10 mouse cellular contexts compared by ENCODE assay signal in the genomic region with DNA sequence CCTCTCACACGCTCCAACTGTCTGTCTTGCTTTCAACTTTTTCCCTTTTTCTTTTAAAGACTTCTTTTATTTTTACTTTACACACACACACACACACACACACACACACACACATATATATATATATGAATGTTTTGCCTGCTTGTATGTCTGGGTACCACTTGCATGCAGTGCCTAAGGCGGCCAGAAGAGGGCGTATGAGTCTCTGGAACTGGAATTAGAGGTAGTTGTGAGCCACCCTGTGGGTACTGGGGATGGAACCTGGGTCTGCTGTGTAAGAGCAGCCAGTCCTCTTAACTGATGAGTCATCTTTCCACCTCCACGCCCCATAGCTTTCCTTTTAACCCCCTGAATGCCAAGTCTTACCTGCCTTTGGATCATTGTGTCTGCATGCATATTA. TPM values are rescaled to one million over a fixed set of nuclear protein-coding genes. Genes with fewer than 3 reads are reported as not detected.
DNase-seq lines count a peak whose midpoint lies in the region; ATAC-seq lines count a peak whose summit lies in the region.
"Had no signal": no experiment of that assay in that cellular context is flagged by ENCODE, and none has a peak within 500 bp of the region (broad histone marks: within the 10 kb centered on the region; RNA-seq: fewer than 3 reads in every experiment).

No protein-coding gene starts in this region.

- H3K9ac ChIP-seq in midbrain, embryonic 11.5 days (ENCODE audit: low read length), result no peak overlapping the region
- no peak overlapping the region for H3K9ac ChIP-seq in midbrain, embryonic 14.5 days (replicated peaks; ENCODE audit: low read length)
- no peak overlapping the region for H3K9ac ChIP-seq in neural tube, embryonic 11.5 days (ENCODE audit: low read length)
- H3K9ac ChIP-seq: heart, embryonic 15.5 days had no signal

- ATAC-seq in midbrain, embryonic 11.5 days (ENCODE audit: low FRiP score), result no peak
- no peak for ATAC-seq in midbrain, embryonic 14.5 days (ENCODE audit: low FRiP score, low TSS enrichment)
- no peak for ATAC-seq in neural tube, embryonic 11.5 days (ENCODE audit: insufficient read depth, low FRiP score, low TSS enrichment)

- no peak overlapping the region for H3K4me2 ChIP-seq in midbrain, embryonic 11.5 days
- no peak overlapping the region for H3K4me2 ChIP-seq in midbrain, embryonic 14.5 days (ENCODE audit: low read length)
- no peak overlapping the region for H3K4me2 ChIP-seq in neural tube, embryonic 11.5 days (ENCODE audit: low read depth)
- H3K4me2 ChIP-seq: heart, embryonic 15.5 days had no signal

- WGBS in midbrain, embryonic 11.5 days, result 31% methylated on average over 4 of the region's 4 CpGs
- 39% methylated on average over 4 of the region's 4 CpGs for WGBS in midbrain, embryonic 14.5 days
- WGBS in neural tube, embryonic 11.5 days, result 40% methylated on average over 4 of the region's 4 CpGs

- H3K4me3 ChIP-seq in midbrain, embryonic 11.5 days (ENCODE audit: low read depth, low read length), result no peak overlapping the region
- no peak overlapping the region for H3K4me3 ChIP-seq in midbrain, embryonic 14.5 days (replicated peaks; ENCODE audit: low read depth, low read length)
- no peak overlapping the region for H3K4me3 ChIP-seq in neural tube, embryonic 11.5 days (ENCODE audit: low read depth, low read length)
- H3K4me3 ChIP-seq: heart, embryonic 15.5 days had no signal

- H3K27ac ChIP-seq in midbrain, embryonic 11.5 days (ENCODE audit: low read depth, low read length), result no peak overlapping the region
- H3K27ac ChIP-seq in midbrain, embryonic 14.5 days (replicated peaks; ENCODE audit: low read depth, low read length), result no peak overlapping the region
- no peak overlapping the region for H3K27ac ChIP-seq in neural tube, embryonic 11.5 days (ENCODE audit: low read depth, low read length)
- H3K27ac ChIP-seq: heart, embryonic 15.5 days; macrophage had no signal

- no peaks in the 10 kb centered on the region for H3K36me3 ChIP-seq in midbrain, embryonic 11.5 days (ENCODE audit: control insufficient read depth, insufficient read depth, low read length)
- peaks cover 70% of the 10 kb centered on the region for H3K36me3 ChIP-seq in midbrain, embryonic 14.5 days (ENCODE audit: control insufficient read depth, insufficient read depth, low read length)
- no peaks in the 10 kb centered on the region for H3K36me3 ChIP-seq in neural tube, embryonic 11.5 days (ENCODE audit: control insufficient read depth, insufficient read depth, low read length)
- H3K36me3 ChIP-seq: heart, embryonic 15.5 days had no signal

- H3K9me3 ChIP-seq in midbrain, embryonic 11.5 days (ENCODE audit: control insufficient read depth, low read length), result no peaks in the 10 kb centered on the region
- no peaks in the 10 kb centered on the region for H3K9me3 ChIP-seq in midbrain, embryonic 14.5 days (ENCODE audit: control insufficient read depth, low read length)
- no peaks in the 10 kb centered on the region for H3K9me3 ChIP-seq in neural tube, embryonic 11.5 days (ENCODE audit: control insufficient read depth, low read length)
- H3K9me3 ChIP-seq: heart, embryonic 15.5 days had no signal

- DNase-seq in adrenal gland, postnatal 25 days, result peak; percentile 23
- DNase-seq in adrenal gland, adult 2 months, result no peak
- DNase-seq in midbrain, embryonic 11.5 days (ENCODE audit: low spot score, missing footprints), result peak; percentile 45
- no peak for DNase-seq in midbrain, embryonic 14.5 days
- peak; percentile 34 for DNase-seq in embryo, embryonic 11 days
- DNase-seq in neural tube, embryonic 11.5 days (ENCODE audit: low spot score), result peak; percentile 50
- DNase-seq in urinary bladder, adult 18-20 months (ENCODE audit: low spot score in 2 of 2), result no peak
- no peak for DNase-seq in left cerebral cortex, adult 9 months (ENCODE audit: low spot score in 2 of 2)

- no peaks in the 10 kb centered on the region for H3K27me3 ChIP-seq in midbrain, embryonic 11.5 days (ENCODE audit: control insufficient read depth, insufficient read depth, low read length)
- H3K27me3 ChIP-seq in midbrain, embryonic 14.5 days (ENCODE audit: control insufficient read depth, insufficient read depth, low read length), result no peaks in the 10 kb centered on the region
- no peaks in the 10 kb centered on the region for H3K27me3 ChIP-seq in neural tube, embryonic 11.5 days (ENCODE audit: control insufficient read depth, insufficient read depth, low read length)

- H3K4me1 ChIP-seq in midbrain, embryonic 11.5 days (ENCODE audit: control insufficient read depth, insufficient read depth, low read length), result peaks cover 5% of the 10 kb centered on the region
- H3K4me1 ChIP-seq in midbrain, embryonic 14.5 days (ENCODE audit: control insufficient read depth, insufficient read depth, low read length), result peaks cover 12% of the 10 kb centered on the region; the same call in 1 of the 2 replicates
- H3K4me1 ChIP-seq in neural tube, embryonic 11.5 days (ENCODE audit: control insufficient read depth, insufficient read depth, low read length), result no peaks in the 10 kb centered on the region

RNA-seq across cellular contexts. Expression of a gene that starts 17.9 kb away (rescaled TPM):
- 3.9 and 5.3 TPM in 2 replicates for total RNA-seq in adrenal gland, postnatal 25 days (2021)
- 1 to 10 TPM; 3.3 to 5.4 TPM for total RNA-seq in adrenal gland, adult 2 months (2021)
- polyA plus RNA-seq in adrenal gland, adult 2 months (2012; rRNA removed), result 1.5 and 1.7 TPM in 2 replicates
- polyA plus RNA-seq in midbrain, embryonic 11.5 days (2014; fragmentation: Nextera tagmentation; extraction: Ambion mirVana), result 0.86 and 1.5 TPM in 2 replicates
- polyA plus RNA-seq in midbrain, embryonic 14.5 days (2014; fragmentation: Nextera tagmentation; extraction: Ambion mirVana), result 1.1 and 1.3 TPM in 2 replicates
- 1.4 and 1.8 TPM in 2 replicates for polyA plus RNA-seq in neural tube, embryonic 11.5 days (2014; fragmentation: Nextera tagmentation; extraction: Ambion mirVana)

RNA-seq across cellular contexts. Expression of a gene that starts 19.1 kb away (rescaled TPM):
- total RNA-seq in adrenal gland, postnatal 25 days (2021), result not detected in 2 replicates
- not detected for total RNA-seq in adrenal gland, adult 2 months (2021)
- polyA plus RNA-seq in adrenal gland, adult 2 months (2012; rRNA removed), result 0.07 and 0.22 TPM in 2 replicates
- polyA plus RNA-seq in midbrain, embryonic 11.5 days (2014; fragmentation: Nextera tagmentation; extraction: Ambion mirVana), result 30.9 and 31.4 TPM in 2 replicates
- polyA plus RNA-seq in midbrain, embryonic 14.5 days (2014; fragmentation: Nextera tagmentation; extraction: Ambion mirVana), result 36.9 and 65.3 TPM in 2 replicates
- 53.2 and 59.9 TPM in 2 replicates for polyA plus RNA-seq in neural tube, embryonic 11.5 days (2014; fragmentation: Nextera tagmentation; extraction: Ambion mirVana)
- polyA plus RNA-seq: macrophage had no signal

RNA-seq across cellular contexts. Expression of a gene that starts 46.8 kb away (rescaled TPM):
- 36.5 and 42.1 TPM in 2 replicates for total RNA-seq in adrenal gland, postnatal 25 days (2021)
- total RNA-seq in adrenal gland, adult 2 months (2021), result 10 to 100 TPM; 33.1 to 40.2 TPM
- polyA plus RNA-seq in adrenal gland, adult 2 months (2012; rRNA removed), result 4.5 and 5.0 TPM in 2 replicates
- 65.2 and 65.9 TPM in 2 replicates for polyA plus RNA-seq in midbrain, embryonic 11.5 days (2014; fragmentation: Nextera tagmentation; extraction: Ambion mirVana)
- 38.2 and 48.6 TPM in 2 replicates for polyA plus RNA-seq in midbrain, embryonic 14.5 days (2014; fragmentation: Nextera tagmentation; extraction: Ambion mirVana)
- 63.2 and 68.3 TPM in 2 replicates for polyA plus RNA-seq in neural tube, embryonic 11.5 days (2014; fragmentation: Nextera tagmentation; extraction: Ambion mirVana)

Comparison
In these comparisons a context has a peak if more than half of its experiments do, and no peak if none do; other contexts are left out.
1. DNase-seq: peak in adrenal gland, postnatal 25 days (single experiment), midbrain, embryonic 11.5 days (single experiment), embryo, embryonic 11 days (single experiment) and neural tube, embryonic 11.5 days (single experiment); none in adrenal gland, adult 2 months (single experiment), midbrain, embryonic 14.5 days (single experiment), urinary bladder, adult 18-20 months (0 of 2) and left cerebral cortex, adult 9 months (0 of 2).
2. RNA of a gene that starts 19.1 kb away (polyA plus RNA-seq): 36.9 to 65.3 TPM in midbrain, embryonic 14.5 days, 53.2 to 59.9 TPM in neural tube, embryonic 11.5 days and 30.9 to 31.4 TPM in midbrain, embryonic 11.5 days; 0.07 to 0.22 TPM in adrenal gland, adult 2 months; every median in the first group is over 10 times any median in the second.